Mouse (Mus musculus): ENCODE data around the gene 5730596B20Rik. TPM values are rescaled to one million over a fixed set of nuclear protein-coding genes. Genes with fewer than 3 reads are reported as not detected.

Gene 5730596B20Rik
- total RNA-seq, 1 experiment from 2014 or later, result not detected

DNA sequence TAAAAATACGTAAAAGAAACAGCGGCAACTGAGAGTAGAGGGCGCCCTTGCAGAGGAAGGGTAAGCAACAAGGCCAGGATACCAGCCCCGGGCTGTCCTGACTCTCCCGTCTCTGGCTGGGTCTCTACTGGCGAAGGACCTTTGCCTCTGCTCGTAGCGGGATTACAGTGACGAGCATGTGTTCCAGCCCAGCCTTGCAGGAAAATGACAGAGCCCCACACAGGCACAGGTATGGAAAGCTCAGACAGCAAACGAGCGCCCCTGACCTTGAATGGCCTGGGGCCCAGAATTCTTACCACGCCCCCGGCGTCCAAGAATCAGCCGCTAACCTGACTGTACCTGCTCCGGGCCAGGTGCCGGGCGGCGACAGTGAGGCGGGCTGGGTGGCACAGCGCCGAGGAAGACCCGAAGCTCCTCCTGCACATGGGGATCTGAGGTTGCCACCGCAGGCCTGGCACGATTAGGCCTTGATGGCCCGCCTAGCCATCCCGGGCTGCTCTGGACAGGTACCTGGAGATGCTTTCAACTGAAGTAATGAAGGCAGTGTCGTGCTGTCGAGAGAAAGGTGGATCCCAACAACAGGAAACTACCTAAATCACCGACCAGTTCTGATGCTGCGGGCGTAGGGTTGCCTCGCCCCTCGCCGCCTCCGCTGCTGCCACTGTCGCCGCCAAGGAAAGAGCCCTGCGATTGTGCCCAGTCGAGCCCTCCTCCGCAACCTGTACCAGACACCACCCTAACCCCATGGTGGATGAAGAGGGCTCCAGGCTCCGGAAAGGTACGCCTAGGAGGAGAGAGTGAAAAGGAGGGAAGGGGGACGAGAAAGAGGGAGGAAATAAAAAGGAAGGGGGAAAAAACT lies 52.5 kb downstream of the 5730596B20Rik start:
- no peak for ATAC-seq (replicated peaks; ENCODE audit: insufficient number of reproducible peaks, low FRiP score, low TSS enrichment, poor library complexity, severe bottlenecking)

Other genes starting within 250 kb of the 5730596B20Rik start
- gene Skap2, start 164.9 kb upstream of the 5730596B20Rik start, total RNA-seq (2017), result 216 to 281 TPM (median 262 TPM) in 3 replicates
- not detected in 3 replicates for gene Hoxa1, start 19.2 kb upstream of the 5730596B20Rik start, total RNA-seq (2017)
- gene Hoxa2, start 12.7 kb upstream of the 5730596B20Rik start, total RNA-seq (2017), result not detected in 3 replicates
- gene Hoxa4, start 14.3 kb downstream of the 5730596B20Rik start, total RNA-seq (2017), result not detected in 3 replicates
- gene Hoxa5, start 27.1 kb downstream of the 5730596B20Rik start, total RNA-seq (2017), result 0.39 TPM in 1 of 3 replicates, not detected in the others
- not detected in 3 replicates for gene Hoxa6, start 31.2 kb downstream of the 5730596B20Rik start, total RNA-seq (2017)
- gene Hoxa3, start 35.8 kb downstream of the 5730596B20Rik start, total RNA-seq (2017), result 0.29 TPM in 1 of 3 replicates, not detected in the others
- 5.6 TPM in 1 of 3 replicates, not detected in the others for gene Gm28308, start 35.8 kb downstream of the 5730596B20Rik start, total RNA-seq (2017)
- gene Hoxa7, start 44.4 kb downstream of the 5730596B20Rik start, total RNA-seq (2017), result not detected in 3 replicates
- gene Hoxa9, start 53.6 kb downstream of the 5730596B20Rik start, total RNA-seq (2017), result 0.29 TPM in 1 of 3 replicates, not detected in the others
- gene Hoxa10, start 63.4 kb downstream of the 5730596B20Rik start, total RNA-seq (2017), result 2.5 TPM in 1 of 3 replicates, not detected in the others
- gene Hoxa11, start 68.3 kb downstream of the 5730596B20Rik start, total RNA-seq (2017), result not detected in 3 replicates
- not detected in 3 replicates for gene Hoxa13, start 83.4 kb downstream of the 5730596B20Rik start, total RNA-seq (2017)
- gene Evx1, start 136.0 kb downstream of the 5730596B20Rik start, total RNA-seq (2017), result not detected in 3 replicates